Mouse (Mus musculus): ENCODE results near the gene Slc13a3.

Slc13a3 gene

GRCm38 (mm10) chr2:165398164-165398785 is 74.8 kb downstream of the Slc13a3 start:
- no peak for TF ChIP-seq GATA4 (IDR thresholded peaks at IDR 0.05; ENCODE audit: insufficient replicate concordance, low read length)

GRCm38 (mm10) chr2:165397502-165398163 is 75.4 kb downstream of the Slc13a3 start:
- TF ChIP-seq GATA4 (IDR thresholded peaks at IDR 0.05; ENCODE audit: insufficient replicate concordance, low read length) = no peak

- TF ChIP-seq GATA4 (IDR thresholded peaks at IDR 0.05; ENCODE audit: insufficient replicate concordance, low read length) = no peak
Observed at GRCm38 (mm10) chr2:165396831-165397501, 76.1 kb downstream of the Slc13a3 start.

DNA sequence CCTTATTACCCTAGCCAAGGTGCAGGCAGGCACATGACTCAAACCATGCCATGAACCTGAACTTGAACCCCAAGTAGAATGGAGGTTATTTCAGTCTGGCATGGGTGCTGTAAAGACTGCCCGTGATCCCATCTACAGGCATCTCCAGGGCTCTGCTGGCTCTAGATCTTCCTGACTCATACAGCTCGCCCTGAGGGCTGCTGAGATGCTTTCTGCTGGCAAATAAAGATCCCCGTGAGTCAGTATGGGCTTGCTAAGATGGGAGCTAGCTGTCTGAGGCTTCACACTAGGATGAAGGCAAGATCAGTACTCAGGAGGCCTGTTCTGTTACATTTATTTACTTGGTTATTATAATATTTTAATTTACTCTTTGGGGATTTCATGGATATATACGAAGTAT is 80.9 kb downstream of the Slc13a3 start:
- no peak for TF ChIP-seq GATA4 (IDR thresholded peaks at IDR 0.05; ENCODE audit: insufficient replicate concordance, low read length)

- no peak for TF ChIP-seq GATA4 (IDR thresholded peaks at IDR 0.05; ENCODE audit: insufficient replicate concordance, low read length)
Observed at GRCm38 (mm10) chr2:165391561-165391960, 81.5 kb downstream of the Slc13a3 start.

- TF ChIP-seq GATA4 (IDR thresholded peaks at IDR 0.05; ENCODE audit: insufficient replicate concordance, low read length) = no peak
Observed at GRCm38 (mm10) chr2:165389299-165389952, 83.6 kb downstream of the Slc13a3 start.

- TF ChIP-seq GATA4 (IDR thresholded peaks at IDR 0.05; ENCODE audit: insufficient replicate concordance, low read length) = no peak; the same call in 1 of the 2 replicates
Observed at GRCm38 (mm10) chr2:165387844-165388495, 85.1 kb downstream of the Slc13a3 start, which contains the start of gene Zfp334. TSS of gene Zfp334 (minus strand) at chr2:165388259.

- TF ChIP-seq GATA4 (IDR thresholded peaks at IDR 0.05; ENCODE audit: insufficient replicate concordance, low read length) = no peak
Observed at GRCm38 (mm10) chr2:165387370-165387769, 85.7 kb downstream of the Slc13a3 start.

- TF ChIP-seq GATA4 (IDR thresholded peaks at IDR 0.05; ENCODE audit: insufficient replicate concordance, low read length) = no peak
Observed at GRCm38 (mm10) chr2:165380050-165380449, 93.0 kb downstream of the Slc13a3 start.

DNA sequence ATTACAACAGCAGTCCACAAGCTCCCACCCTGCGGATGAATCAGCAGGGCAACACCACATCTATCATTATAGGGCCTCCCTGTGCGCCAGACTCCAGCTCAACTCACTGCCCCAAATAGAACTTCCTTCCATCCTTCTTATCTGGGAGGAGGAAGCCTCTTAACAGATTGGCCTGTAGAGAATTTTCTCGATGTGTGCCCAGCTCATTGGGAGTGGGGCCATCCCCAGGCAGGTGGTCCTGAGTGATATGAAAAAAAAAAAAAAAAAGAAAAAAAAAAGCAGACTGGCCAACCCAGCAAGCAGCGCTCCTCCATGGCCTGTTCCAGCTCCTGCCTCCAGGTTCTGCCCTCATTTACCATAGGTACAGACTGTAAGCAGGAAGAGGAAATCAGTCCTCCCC is 97.0 kb downstream of the Slc13a3 start:
- TF ChIP-seq GATA4 (IDR thresholded peaks at IDR 0.05; ENCODE audit: insufficient replicate concordance, low read length) = no peak

DNA sequence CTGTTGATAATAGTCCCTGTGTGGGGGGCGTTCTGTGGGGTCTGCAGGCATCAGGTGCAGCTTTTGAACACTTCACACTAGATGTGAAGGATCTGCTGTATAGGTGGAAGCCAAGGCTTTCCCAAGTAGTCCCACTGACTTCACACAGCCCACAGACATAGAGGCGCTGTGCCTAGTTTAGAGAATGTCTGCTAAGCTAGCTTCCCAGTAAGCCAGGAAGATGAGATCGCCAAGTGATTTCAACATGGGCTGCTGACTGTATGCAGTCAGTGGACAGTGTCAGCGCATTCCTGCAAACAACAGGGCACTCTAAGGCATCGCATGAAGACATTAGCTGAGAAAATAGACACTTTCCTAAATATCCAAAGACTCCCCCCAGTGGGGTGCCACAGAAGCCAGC is 97.6 kb downstream of the Slc13a3 start:
- no peak for TF ChIP-seq GATA4 (IDR thresholded peaks at IDR 0.05; ENCODE audit: insufficient replicate concordance, low read length)

DNA sequence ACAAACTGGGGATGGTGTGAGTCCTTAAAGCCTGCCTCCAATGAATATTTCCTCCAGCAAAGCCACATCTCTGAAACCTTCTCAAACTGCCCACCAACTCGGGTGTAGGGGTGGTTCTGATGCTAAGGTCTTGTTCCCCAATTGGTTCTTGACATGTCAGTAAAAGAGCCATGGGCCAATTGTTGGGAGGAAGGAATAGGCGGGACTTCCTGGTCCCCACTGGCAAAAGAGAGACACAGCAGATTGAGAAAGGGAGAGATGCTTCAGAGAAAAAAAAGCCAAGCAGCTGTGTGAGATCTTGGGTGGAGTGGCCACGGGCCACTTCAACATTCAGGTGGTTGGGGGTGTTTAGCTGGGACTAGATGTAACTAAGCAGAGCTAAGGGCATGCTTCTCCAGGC is 102.0 kb downstream of the Slc13a3 start:
- no peak for TF ChIP-seq GATA4 (IDR thresholded peaks at IDR 0.05; ENCODE audit: insufficient replicate concordance, low read length)

DNA sequence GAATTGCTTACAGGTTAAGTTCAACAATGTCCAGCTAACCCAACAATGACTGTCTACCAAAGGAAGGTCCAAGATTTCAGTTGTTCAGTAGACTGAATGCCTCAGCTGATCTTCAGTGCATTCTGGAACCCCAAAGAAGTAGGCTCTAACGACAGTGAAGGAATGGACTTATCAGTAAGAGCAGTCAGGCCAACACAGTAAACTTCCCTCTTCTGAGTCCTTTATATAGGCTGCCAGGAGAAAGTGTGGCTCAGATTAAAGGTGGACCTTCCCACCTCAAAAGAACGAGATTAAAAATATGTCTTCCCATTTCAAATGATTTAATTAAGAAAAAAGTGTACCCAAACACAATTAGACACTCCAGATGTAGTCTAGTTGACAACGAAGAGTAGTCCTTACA is 102.7 kb downstream of the Slc13a3 start:
- no peak for TF ChIP-seq GATA4 (IDR thresholded peaks at IDR 0.05; ENCODE audit: insufficient replicate concordance, low read length)

- no peak for TF ChIP-seq GATA4 (IDR thresholded peaks at IDR 0.05; ENCODE audit: insufficient replicate concordance, low read length)
Observed at GRCm38 (mm10) chr2:165368496-165368895, 104.5 kb downstream of the Slc13a3 start, which contains the start of gene Zfp663. TSS of gene Zfp663 (minus strand) at chr2:165368729.

DNA sequence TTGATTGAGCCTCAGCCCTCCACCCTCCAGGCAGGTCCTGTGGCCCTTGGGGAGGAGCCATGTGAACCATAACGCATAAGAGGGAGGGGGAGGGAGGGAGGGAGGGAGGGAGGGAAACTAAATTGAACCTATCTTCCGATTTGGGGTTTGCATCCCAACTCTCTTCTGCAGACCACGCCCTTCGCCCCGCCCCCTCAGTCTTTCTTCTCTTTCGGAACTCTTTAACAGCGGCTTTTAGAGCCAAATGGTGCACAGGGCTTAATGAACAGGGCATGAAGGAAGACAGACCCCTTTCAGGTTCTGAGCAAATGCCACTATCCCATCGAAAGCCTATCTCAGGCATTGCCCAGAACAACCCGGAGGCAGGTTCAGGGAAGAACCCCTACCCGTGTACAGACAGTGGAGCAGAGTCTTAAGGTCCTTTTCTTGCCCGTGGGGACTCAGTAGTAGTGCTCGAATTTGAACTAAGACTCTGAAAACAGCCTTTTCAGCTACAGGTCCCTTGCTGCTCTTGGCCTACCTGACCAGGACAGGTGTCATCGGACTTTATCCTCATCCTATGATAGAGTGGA is 105.1 kb downstream of the Slc13a3 start:
- no peak for TF ChIP-seq GATA4 (IDR thresholded peaks at IDR 0.05; ENCODE audit: insufficient replicate concordance, low read length)
